Mouse (Mus musculus) midbrain, embryonic 15.5 days (tissue): ENCODE data around the gene Acadvl. TPM values are rescaled to one million over a fixed set of nuclear protein-coding genes. Genes with fewer than 3 reads are reported as not detected.

Source experiments
- ATAC-seq: fragments of 200-750 bp; cut with Nextera tagmentation; replicated peaks from 2 replicates; pipeline ENCODE4 v1.8.0; 2017; ENCODE audit warnings: moderate TSS enrichment
- H3K27ac ChIP-seq: fragments of 300-500 bp; sonication (generic); 2 replicates; pipeline ENCODE4 v1.5.1; 2015; ENCODE audit warnings: mild to moderate bottlenecking, inconsistent platforms
- H3K27me3 ChIP-seq: fragments of 300-500 bp; sonication (generic); replicated peaks from 2 replicates; pipeline ENCODE4 v1.6.1; 2015; ENCODE audit warnings: inconsistent platforms
- H3K36me3 ChIP-seq: fragments of 300-500 bp; sonication (generic); replicated peaks from 2 replicates; pipeline ENCODE4 v1.6.1; 2015; ENCODE audit warnings: inconsistent platforms
- H3K4me1 ChIP-seq: fragments of 300-500 bp; sonication (generic); 2 replicates; pipeline ENCODE4 v1.6.1; 2015; ENCODE audit warnings: inconsistent platforms
- H3K4me2 ChIP-seq: fragments of 300-500 bp; sonication (generic); 2 replicates; pipeline ENCODE4 v1.6.1; 2015; ENCODE audit warnings: inconsistent platforms, mild to moderate bottlenecking, moderate library complexity
- H3K4me3 ChIP-seq: fragments of 300-500 bp; sonication (generic); 2 replicates; pipeline ENCODE4 v1.5.1; 2015; ENCODE audit warnings: mild to moderate bottlenecking, inconsistent platforms
- H3K9ac ChIP-seq: fragments of 300-500 bp; sonication (generic); 2 replicates; pipeline ENCODE4 v1.6.1; 2015; ENCODE audit warnings: mild to moderate bottlenecking, inconsistent platforms
- H3K9me3 ChIP-seq: fragments of 300-500 bp; sonication (generic); 2 replicates; pipeline ENCODE4 v1.6.1; 2016; ENCODE audit warnings: inconsistent platforms
- WGBS: fragments of 180-500 bp; shearing (Covaris S2); methylation state at CpG from one replicate; pipeline ENCODE4 v1.1.7; 2015; ENCODE audit warnings: mixed read lengths; 5-methylcytosine and 5-hydroxymethylcytosine counted together
- polyA plus RNA-seq: library from polyadenylated mRNA; unstranded; fragments of >200 nt; fragmentation: Nextera tagmentation; extraction: Ambion mirVana; gene quantifications from 2 replicates; pipeline ENCODE4 v1.2.1, GENCODE M21; 2015

The Acadvl gene
- polyA plus RNA-seq, 1 experiment from 2014 or later = 57.2 TPM

- WGBS = 19% methylated on average over 5 of the region's 5 CpGs
- peaks cover 30% of the 10 kb centered on the region; the same call in 1 of the 2 replicates for H3K36me3 ChIP-seq
- no peak overlapping the region for H3K27ac ChIP-seq
- H3K9ac ChIP-seq = peak overlapping the region; percentile 12; the same call in 1 of the 2 replicates
- no peaks in the 10 kb centered on the region for H3K27me3 ChIP-seq
- peak overlapping the region; percentile 86 for H3K4me2 ChIP-seq
- ATAC-seq = no peak
- H3K4me3 ChIP-seq = peak overlapping the region; percentile 96; the same call in 1 of the 2 replicates
- peaks cover 33% of the 10 kb centered on the region for H3K4me1 ChIP-seq
- H3K9me3 ChIP-seq = no peaks in the 10 kb centered on the region
Measured at GRCm38 (mm10) chr11:69982877-69983276, 32.3 kb downstream of the Acadvl start.

DNA sequence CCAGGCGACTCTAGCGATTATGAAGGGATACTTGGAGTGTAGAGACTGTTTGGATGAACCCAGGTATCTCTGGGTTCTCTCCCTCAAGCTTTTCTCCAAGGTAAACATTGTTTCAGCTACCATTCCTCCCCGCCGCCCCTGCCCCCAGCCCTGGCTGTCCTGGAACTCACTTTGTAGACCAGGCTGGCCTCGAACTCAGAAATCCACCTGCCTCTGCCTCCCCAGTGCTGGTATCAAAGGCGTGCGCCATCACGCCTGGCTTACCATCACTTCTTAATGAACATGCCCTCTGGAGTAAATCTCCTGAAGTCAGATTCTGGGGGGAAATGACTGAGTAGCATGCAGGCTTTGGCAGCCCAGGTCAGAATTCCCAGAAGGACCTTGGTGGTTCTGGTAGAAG lies 33.0 kb downstream of the Acadvl start, which contains the start of gene Elp5:
Elp5 (minus strand) TSS at position 293 of the 400 bp plus-strand sequence.
- no peak for ATAC-seq
- H3K9me3 ChIP-seq = no peaks in the 10 kb centered on the region
- peak within 1 kb of the TSS; percentile 96 for H3K4me3 ChIP-seq
- peak within 1 kb of the TSS; percentile 86 for H3K4me2 ChIP-seq
- peaks cover 33% of the 10 kb centered on the region for H3K4me1 ChIP-seq
- no peaks in the 10 kb centered on the region for H3K27me3 ChIP-seq
- peak within 1 kb of the TSS; percentile 100 for H3K27ac ChIP-seq
- peaks cover 27% of the 10 kb centered on the region; the same call in 1 of the 2 replicates for H3K36me3 ChIP-seq
- 66% methylated on average over 8 of the region's 8 CpGs for WGBS
- peak within 1 kb of the TSS; percentile 99 for H3K9ac ChIP-seq

DNA sequence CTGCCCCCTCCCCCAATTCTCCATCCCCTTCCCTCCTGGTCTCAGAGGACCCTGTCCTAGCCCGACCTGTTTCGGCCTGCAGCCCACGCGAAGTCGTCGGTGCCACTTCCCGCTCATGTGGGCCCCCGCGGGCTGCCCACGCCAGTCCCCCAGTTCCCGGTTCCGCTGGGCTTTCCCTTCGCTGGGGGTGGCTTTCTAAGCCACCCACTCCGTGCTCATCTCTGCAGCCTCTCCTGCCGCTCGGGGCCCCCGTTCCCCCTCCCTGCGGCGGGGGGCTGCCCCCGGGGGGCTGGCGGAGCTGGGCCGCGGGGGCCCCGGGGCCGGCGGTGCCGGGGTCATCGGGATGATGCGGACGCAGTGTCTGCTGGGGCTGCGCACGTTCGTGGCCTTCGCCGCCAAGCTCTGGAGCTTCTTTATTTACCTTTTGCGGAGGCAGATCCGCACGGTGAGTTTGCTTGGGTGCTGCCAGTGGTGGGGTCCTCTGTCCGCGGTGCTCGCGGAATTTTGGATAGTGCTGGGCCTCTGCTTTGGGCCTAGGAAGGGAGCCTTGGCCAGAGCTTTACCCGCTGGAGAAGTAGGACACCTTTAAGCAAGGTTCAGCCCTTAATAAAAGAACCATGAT lies 34.0 kb downstream of the Acadvl start, which contains the start of gene Ctdnep1:
Ctdnep1 (plus strand) TSS at position 16 of the 622 bp plus-strand sequence.
- peak within 1 kb of the TSS; percentile 99 for H3K9ac ChIP-seq
- no peaks in the 10 kb centered on the region for H3K9me3 ChIP-seq
- peak; percentile 61 for ATAC-seq
- peaks cover 33% of the 10 kb centered on the region for H3K4me1 ChIP-seq
- WGBS = 0% methylated on average over 38 of the region's 43 CpGs
- H3K27ac ChIP-seq = peak within 1 kb of the TSS; percentile 100
- H3K27me3 ChIP-seq = no peaks in the 10 kb centered on the region
- H3K4me3 ChIP-seq = peak within 1 kb of the TSS; percentile 96
- H3K36me3 ChIP-seq = peaks cover 18% of the 10 kb centered on the region; the same call in 1 of the 2 replicates
- H3K4me2 ChIP-seq = peak within 1 kb of the TSS; percentile 86

- under 1% methylated on average over 44 of the region's 60 CpGs for WGBS
- peak overlapping the region; percentile 100 for H3K27ac ChIP-seq
- peak overlapping the region; percentile 99 for H3K9ac ChIP-seq
- peak overlapping the region; percentile 86 for H3K4me2 ChIP-seq
- H3K36me3 ChIP-seq = peaks cover 14% of the 10 kb centered on the region; the same call in 1 of the 2 replicates
- H3K4me1 ChIP-seq = peaks cover 33% of the 10 kb centered on the region
- ATAC-seq = peak; percentile 93
- H3K4me3 ChIP-seq = peak overlapping the region; percentile 96
- no peaks in the 10 kb centered on the region for H3K9me3 ChIP-seq
- H3K27me3 ChIP-seq = no peaks in the 10 kb centered on the region
Measured at GRCm38 (mm10) chr11:69980196-69981140, 34.7 kb downstream of the Acadvl start.

DNA sequence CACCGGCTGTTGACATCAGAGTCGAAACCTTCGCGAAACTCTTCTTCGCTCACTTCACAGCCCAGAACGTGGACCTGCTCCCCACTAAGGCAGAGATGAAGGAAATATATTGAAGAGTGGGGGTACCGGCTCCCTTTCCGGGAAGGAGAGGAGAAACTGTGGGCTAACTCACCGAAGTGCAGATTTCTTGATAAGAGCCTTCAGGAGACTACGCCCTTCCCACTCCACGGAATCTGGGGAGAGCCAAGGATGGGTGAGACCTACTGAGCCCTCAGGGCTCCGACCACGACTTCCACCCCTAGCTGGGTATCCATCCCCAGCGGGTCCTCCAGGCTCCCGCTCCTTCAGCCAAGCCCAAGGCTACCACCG lies 35.4 kb downstream of the Acadvl start:
- Histone ChIP-seq H3K4me3 (peak overlapping the region; percentile 96), H3K9ac (peak overlapping the region; percentile 99), H3K4me1 (peaks cover 33% of the 10 kb centered on the region), H3K4me2 (peak overlapping the region; percentile 86), H3K27ac (peak overlapping the region; percentile 100), H3K27me3 (no peaks in the 10 kb centered on the region), H3K36me3 (peaks cover 14% of the 10 kb centered on the region), H3K9me3 (no peaks in the 10 kb centered on the region)
- WGBS = 2% methylated on average over 16 of the region's 16 CpGs
- no peak for ATAC-seq

DNA sequence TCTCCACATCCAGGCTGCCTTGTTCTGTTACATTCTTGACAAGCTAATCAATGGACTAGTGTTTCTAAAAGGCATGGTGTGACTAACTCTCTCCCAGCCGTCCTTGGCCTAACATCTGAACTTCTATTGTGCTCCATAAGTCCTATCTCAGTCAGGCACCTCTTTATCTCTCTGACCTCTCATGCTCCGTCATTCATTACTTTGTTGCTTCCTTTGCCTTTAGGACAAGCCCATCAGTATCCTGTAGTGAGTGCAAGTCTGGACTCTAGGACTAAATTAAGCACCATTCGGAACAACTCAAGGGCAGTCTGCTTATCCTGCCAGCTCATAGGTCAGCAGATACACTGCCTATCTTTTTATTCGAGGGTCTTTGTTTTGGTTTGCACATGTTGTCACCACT lies 38.9 kb downstream of the Acadvl start:
- Histone ChIP-seq H3K27me3 (no peaks in the 10 kb centered on the region), H3K4me3 (no peak overlapping the region), H3K9ac (no peak overlapping the region), H3K4me2 (no peak overlapping the region), H3K27ac (no peak overlapping the region), H3K4me1 (peaks cover 10% of the 10 kb centered on the region), H3K9me3 (no peaks in the 10 kb centered on the region), H3K36me3 (peaks cover 25% of the 10 kb centered on the region)
- ATAC-seq = no peak
- WGBS = 91% methylated on average over 4 of the region's 4 CpGs

DNA sequence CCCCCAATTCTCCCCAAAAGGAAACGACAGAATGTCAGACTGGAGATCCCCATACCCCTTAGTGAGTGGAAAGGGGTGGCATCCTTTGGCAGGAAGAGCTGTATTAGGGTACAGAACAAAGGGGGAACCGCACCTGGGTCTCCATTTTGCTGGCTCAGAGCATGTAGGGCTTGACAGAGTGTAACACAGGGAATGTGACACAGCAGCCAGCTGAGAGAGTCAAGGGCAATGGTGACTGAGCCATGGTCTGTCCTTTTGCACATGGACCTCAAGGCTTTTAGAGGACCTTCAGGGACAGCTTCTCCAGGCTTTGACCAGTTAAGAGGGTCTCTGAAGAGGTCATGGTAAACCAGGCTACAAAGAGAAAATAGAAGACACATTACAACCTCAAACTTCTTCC lies 40.3 kb downstream of the Acadvl start:
- WGBS = 91% methylated on average over 2 of the region's 2 CpGs
- H3K27ac ChIP-seq = no peak overlapping the region
- no peak overlapping the region for H3K9ac ChIP-seq
- no peak overlapping the region for H3K4me2 ChIP-seq
- ATAC-seq = no peak
- H3K36me3 ChIP-seq = peaks cover 30% of the 10 kb centered on the region
- peaks cover 10% of the 10 kb centered on the region for H3K4me1 ChIP-seq
- no peaks in the 10 kb centered on the region for H3K27me3 ChIP-seq
- H3K4me3 ChIP-seq = no peak overlapping the region
- no peaks in the 10 kb centered on the region for H3K9me3 ChIP-seq

DNA sequence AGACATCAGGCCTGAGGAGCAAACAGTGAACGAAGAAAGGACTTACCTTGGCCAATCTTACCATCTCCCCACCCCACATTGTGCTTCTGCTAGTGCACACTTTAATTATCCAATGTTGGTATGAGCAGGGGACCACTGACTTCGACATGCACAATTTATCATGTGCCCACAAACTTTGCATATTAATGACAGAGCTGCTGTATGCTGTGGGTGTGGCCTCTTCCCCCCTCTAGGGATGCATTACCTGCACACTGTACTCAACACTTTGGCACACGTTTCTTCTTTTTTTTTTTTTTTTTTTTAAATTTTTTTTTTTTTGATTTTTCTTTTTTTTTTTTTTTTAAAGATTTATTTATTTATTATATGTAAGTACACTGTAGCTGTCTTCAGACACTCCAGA lies 44.4 kb downstream of the Acadvl start:
- Histone ChIP-seq H3K4me1 (peaks cover 8% of the 10 kb centered on the region), H3K9me3 (no peaks in the 10 kb centered on the region), H3K9ac (no peak overlapping the region), H3K27me3 (peaks cover 29% of the 10 kb centered on the region), H3K27ac (no peak overlapping the region), H3K4me2 (no peak overlapping the region), H3K36me3 (peaks cover 45% of the 10 kb centered on the region), H3K4me3 (no peak overlapping the region)
- WGBS = 84% methylated on average over 3 of the region's 3 CpGs
- no peak for ATAC-seq

DNA sequence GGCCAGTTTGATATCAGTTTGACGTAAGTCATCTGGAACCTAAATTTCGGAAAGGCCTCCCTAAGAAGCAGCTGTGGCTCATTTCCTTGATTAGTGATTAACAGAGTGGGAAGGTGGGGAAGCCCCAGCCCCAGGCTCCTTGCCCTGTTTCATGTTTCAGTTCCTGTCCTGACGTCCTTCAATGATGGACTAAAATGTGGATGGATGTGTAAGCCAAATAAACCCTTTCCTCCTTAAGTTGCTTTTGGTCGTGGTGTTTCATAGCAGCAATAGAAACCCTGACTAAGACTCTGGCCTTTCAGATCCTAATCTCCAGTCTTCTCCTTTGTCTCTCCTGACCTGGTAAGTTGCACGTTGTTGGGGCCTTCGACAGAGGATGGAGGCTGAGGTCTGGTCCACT lies 45.0 kb downstream of the Acadvl start:
- peaks cover 34% of the 10 kb centered on the region for H3K27me3 ChIP-seq
- H3K4me2 ChIP-seq = no peak overlapping the region
- no peaks in the 10 kb centered on the region for H3K9me3 ChIP-seq
- no peak for ATAC-seq
- no peak overlapping the region for H3K4me3 ChIP-seq
- no peak overlapping the region for H3K27ac ChIP-seq
- peaks cover 41% of the 10 kb centered on the region for H3K36me3 ChIP-seq
- peaks cover 11% of the 10 kb centered on the region for H3K4me1 ChIP-seq
- no peak overlapping the region for H3K9ac ChIP-seq
- 86% methylated on average over 6 of the region's 6 CpGs for WGBS

- Histone ChIP-seq H3K4me1 (peaks cover 12% of the 10 kb centered on the region), H3K9ac (no peak overlapping the region), H3K27me3 (peaks cover 49% of the 10 kb centered on the region), H3K4me2 (no peak overlapping the region), H3K27ac (no peak overlapping the region), H3K36me3 (peaks cover 27% of the 10 kb centered on the region), H3K9me3 (no peaks in the 10 kb centered on the region), H3K4me3 (no peak overlapping the region)
- no peak for ATAC-seq
- WGBS = 89% methylated on average over 4 of the region's 4 CpGs
Measured at GRCm38 (mm10) chr11:69968793-69969192, 46.4 kb downstream of the Acadvl start.

GRCm38 (mm10) chr11:69966860-69967517 lies 48.2 kb downstream of the Acadvl start:
- Histone ChIP-seq H3K4me2 (peak overlapping the region; percentile 41), H3K9ac (no peak overlapping the region), H3K27me3 (peaks cover 66% of the 10 kb centered on the region), H3K36me3 (peaks cover 20% of the 10 kb centered on the region; the same call in 1 of the 2 replicates), H3K9me3 (no peaks in the 10 kb centered on the region), H3K4me3 (peak overlapping the region; percentile 26), H3K4me1 (peaks cover 12% of the 10 kb centered on the region), H3K27ac (no peak overlapping the region)
- no peak for ATAC-seq
- WGBS = 42% methylated on average over 17 of the region's 17 CpGs
